Mouse (Mus musculus) E14TG2a.4 (cell line): ENCODE data around the gene Ralb.

Experiments
- H3K27me3 ChIP-seq: 2 replicates; pipeline ENCODE4 v1.6.1; 2014; ENCODE audit warnings: low read length, control low read depth; ENCODE audit not compliant: insufficient read depth
- H3K36me3 ChIP-seq: 2 replicates; pipeline ENCODE4 v1.6.1; 2014; ENCODE audit warnings: low read length, control low read depth; ENCODE audit not compliant: insufficient read depth
- H3K4me1 ChIP-seq: replicated peaks from 2 replicates; pipeline ENCODE4 v1.6.1; 2014; ENCODE audit warnings: low read depth, low read length, control low read depth
- H3K4me3 ChIP-seq: replicated peaks from 2 replicates; pipeline ENCODE4 v1.5.1; 2014; ENCODE audit warnings: mild to moderate bottlenecking, low read length
- H3K9me3 ChIP-seq: 2 replicates; pipeline ENCODE4 v1.6.1; 2014; ENCODE audit warnings: low read length, control low read depth
- CTCF ChIP-seq: conservative IDR thresholded peaks from 2 replicates; pipeline ENCODE4 v1.5.1; 2014; ENCODE audit warnings: low read length
- NANOG ChIP-seq: IDR thresholded peaks from 2 replicates; pipeline ENCODE4 v1.6.1; 2014; ENCODE audit warnings: borderline replicate concordance, low read length, mixed read lengths
- POU5F1 ChIP-seq: IDR thresholded peaks from 2 replicates; pipeline ENCODE4 v1.6.1; 2014; ENCODE audit warnings: low read length, borderline replicate concordance

Gene Ralb

GRCm38 (mm10) chr1:119482891-119483290 is 21.7 kb downstream of the Ralb start:
- peaks cover 48% of the 10 kb centered on the region for H3K4me1 ChIP-seq
- H3K9me3 ChIP-seq = no peaks in the 10 kb centered on the region
- H3K4me3 ChIP-seq = no peak overlapping the region
- peaks cover 6% of the 10 kb centered on the region for H3K36me3 ChIP-seq
- H3K27me3 ChIP-seq = no peaks in the 10 kb centered on the region
- TF ChIP-seq CTCF (peak; percentile 9; the same call in 1 of the 2 replicates), POU5F1 (no peak)

- Histone ChIP-seq H3K27me3 (no peaks in the 10 kb centered on the region), H3K36me3 (peaks cover 19% of the 10 kb centered on the region), H3K4me3 (no peak overlapping the region), H3K4me1 (peaks cover 38% of the 10 kb centered on the region), H3K9me3 (no peaks in the 10 kb centered on the region)
- TF ChIP-seq CTCF (peak; percentile 90), NANOG (no peak), POU5F1 (no peak)
Observed at GRCm38 (mm10) chr1:119481205-119481932, 23.2 kb downstream of the Ralb start.

DNA sequence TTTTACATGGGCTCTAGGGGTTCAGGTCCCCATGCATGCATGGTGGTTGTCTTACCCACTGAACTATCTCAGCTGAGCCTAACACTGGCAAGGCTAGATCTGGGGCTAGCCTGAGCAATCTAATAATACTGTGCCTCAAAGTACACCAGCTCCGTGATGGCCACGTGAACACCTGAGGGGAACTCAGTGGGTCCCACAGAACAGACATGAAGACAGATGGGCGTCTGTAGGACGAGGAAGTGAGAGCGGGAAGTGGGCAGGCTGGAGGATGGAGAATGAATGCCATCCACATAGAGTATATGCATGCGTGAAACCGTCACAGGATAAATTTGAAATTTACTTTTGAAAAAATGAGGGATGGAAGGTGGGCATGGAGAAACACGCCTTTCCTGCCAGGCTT is 23.9 kb downstream of the Ralb start:
- no peak for TF ChIP-seq POU5F1
- no peak for TF ChIP-seq CTCF
- no peak for TF ChIP-seq NANOG
- H3K36me3 ChIP-seq = peaks cover 22% of the 10 kb centered on the region
- H3K9me3 ChIP-seq = no peaks in the 10 kb centered on the region
- no peak overlapping the region for H3K4me3 ChIP-seq
- no peaks in the 10 kb centered on the region for H3K27me3 ChIP-seq
- peaks cover 38% of the 10 kb centered on the region for H3K4me1 ChIP-seq

GRCm38 (mm10) chr1:119479641-119480040 is 25.0 kb downstream of the Ralb start:
- Histone ChIP-seq H3K9me3 (no peaks in the 10 kb centered on the region), H3K4me3 (no peak overlapping the region), H3K36me3 (peaks cover 24% of the 10 kb centered on the region), H3K27me3 (no peaks in the 10 kb centered on the region), H3K4me1 (peaks cover 38% of the 10 kb centered on the region)
- no peak for TF ChIP-seq CTCF
- no peak for TF ChIP-seq POU5F1
- no peak for TF ChIP-seq NANOG

DNA sequence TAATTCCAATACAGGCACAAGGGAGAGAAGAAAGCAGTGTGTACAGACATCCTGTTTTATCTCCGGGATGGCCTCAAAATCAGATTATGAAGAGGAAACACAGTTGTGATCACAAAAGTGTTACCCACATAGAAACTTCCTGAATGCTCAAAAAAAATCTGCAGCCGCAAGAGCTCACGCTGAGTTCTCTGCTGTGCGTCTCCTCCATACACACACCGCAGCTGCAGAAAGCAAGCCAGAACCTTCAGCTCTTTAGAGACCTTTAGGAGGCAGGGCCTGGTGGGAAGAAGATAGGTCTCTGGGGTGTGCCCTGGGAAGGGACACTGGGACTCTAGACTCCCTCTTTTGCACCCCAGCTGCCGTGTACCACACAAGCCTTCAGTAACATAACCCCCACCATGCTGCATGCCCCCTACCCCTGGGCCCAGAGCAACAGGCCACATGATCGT is 27.7 kb downstream of the Ralb start:
- TF ChIP-seq POU5F1 (no peak), NANOG (no peak), CTCF (no peak)
- Histone ChIP-seq H3K27me3 (no peaks in the 10 kb centered on the region), H3K4me3 (no peak overlapping the region), H3K4me1 (peaks cover 38% of the 10 kb centered on the region), H3K36me3 (peaks cover 34% of the 10 kb centered on the region), H3K9me3 (no peaks in the 10 kb centered on the region)

- TF ChIP-seq NANOG = no peak
- no peak for TF ChIP-seq CTCF
- no peak for TF ChIP-seq POU5F1
- H3K4me3 ChIP-seq = no peak overlapping the region
- peaks cover 54% of the 10 kb centered on the region for H3K4me1 ChIP-seq
- H3K9me3 ChIP-seq = no peaks in the 10 kb centered on the region
- no peaks in the 10 kb centered on the region for H3K27me3 ChIP-seq
- H3K36me3 ChIP-seq = peaks cover 46% of the 10 kb centered on the region
Observed at GRCm38 (mm10) chr1:119474671-119475070, 29.9 kb downstream of the Ralb start.

- no peaks in the 10 kb centered on the region for H3K9me3 ChIP-seq
- TF ChIP-seq CTCF (no peak), POU5F1 (no peak)
- peaks cover 54% of the 10 kb centered on the region for H3K4me1 ChIP-seq
- H3K36me3 ChIP-seq = peaks cover 52% of the 10 kb centered on the region
- no peak overlapping the region for H3K4me3 ChIP-seq
- no peaks in the 10 kb centered on the region for H3K27me3 ChIP-seq
Observed at GRCm38 (mm10) chr1:119472648-119473047, 31.9 kb downstream of the Ralb start.

DNA sequence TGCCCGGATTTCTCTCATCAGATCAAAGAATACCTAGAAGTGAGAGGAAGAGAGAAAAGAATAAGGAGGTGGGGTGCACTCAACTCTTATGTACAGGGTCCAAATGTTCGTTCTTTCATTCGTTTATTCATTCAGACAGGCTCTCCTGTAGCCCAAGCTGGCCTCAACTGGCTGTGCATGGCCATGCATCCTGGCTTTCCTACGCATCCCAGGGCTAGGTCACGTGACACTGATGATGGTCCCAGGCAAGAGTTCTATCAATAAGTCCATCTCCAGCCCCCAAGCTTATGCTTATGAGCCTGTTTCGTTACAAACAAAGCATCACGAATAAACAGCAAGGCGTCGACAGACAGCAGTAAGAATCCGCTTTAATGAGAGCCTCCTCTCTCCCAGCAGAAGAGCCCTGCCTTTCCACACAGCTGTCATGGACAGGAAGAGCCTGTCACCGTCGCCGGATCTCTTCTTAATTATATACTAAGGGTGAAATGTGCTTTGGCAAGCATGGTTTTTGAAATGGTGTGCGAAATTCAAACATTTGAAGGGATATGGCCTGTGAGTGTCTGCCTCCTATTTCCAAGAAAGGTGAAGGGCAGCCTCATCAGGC is 32.7 kb downstream of the Ralb start:
- TF ChIP-seq NANOG = no peak
- TF ChIP-seq CTCF = no peak
- TF ChIP-seq POU5F1 = no peak
- H3K9me3 ChIP-seq = no peaks in the 10 kb centered on the region
- no peak overlapping the region for H3K4me3 ChIP-seq
- peaks cover 60% of the 10 kb centered on the region for H3K4me1 ChIP-seq
- H3K27me3 ChIP-seq = no peaks in the 10 kb centered on the region
- H3K36me3 ChIP-seq = peaks cover 44% of the 10 kb centered on the region
